Mouse (Mus musculus) testis, adult 2 months (tissue): ENCODE data around the gene Apbb1ip. TPM values are rescaled to one million over a fixed set of nuclear protein-coding genes. Genes with fewer than 3 reads are reported as not detected.
"Not testable (repeated sequence)": the region's sequence is repeated elsewhere in the genome, so short reads cannot be mapped to it uniquely, and the experiment has no call there.

Source experiments
- H3K27ac ChIP-seq: fragments of 200-500 bp; 2 replicates; pipeline ENCODE4 v1.5.1; 2012; ENCODE audit warnings: low read depth, low read length; ENCODE audit not compliant: control insufficient read depth, insufficient read depth
- H3K27me3 ChIP-seq: fragments of 200-500 bp; 2 replicates; pipeline ENCODE4 v1.6.1; 2012; ENCODE audit warnings: mild to moderate bottlenecking, low read length, moderate library complexity; ENCODE audit not compliant: control insufficient read depth, insufficient read depth
- H3K36me3 ChIP-seq: fragments of 200-500 bp; 2 replicates; pipeline ENCODE4 v1.6.1; 2012; ENCODE audit warnings: mild to moderate bottlenecking, low read length; ENCODE audit not compliant: control insufficient read depth, insufficient read depth
- H3K4me1 ChIP-seq: fragments of 200-500 bp; 2 replicates; pipeline ENCODE4 v1.6.1; 2012; ENCODE audit warnings: low read length; ENCODE audit not compliant: control insufficient read depth, insufficient read depth
- H3K4me3 ChIP-seq: fragments of 200-500 bp; 2 replicates; pipeline ENCODE4 v1.5.1; 2012; ENCODE audit warnings: low read depth, mild to moderate bottlenecking, low read length, moderate library complexity, mixed read lengths; ENCODE audit not compliant: control insufficient read depth
- CTCF ChIP-seq: fragments of 200-500 bp; IDR thresholded peaks from 2 replicates; pipeline ENCODE4 v1.5.1; 2012; ENCODE audit warnings: low read depth, mild to moderate bottlenecking, inconsistent platforms, low read length, moderate library complexity; ENCODE audit not compliant: control insufficient read depth, insufficient read depth, insufficient replicate concordance
- POLR2A ChIP-seq: fragments of 200-500 bp; IDR thresholded peaks from 2 replicates; pipeline ENCODE4 v1.6.1; 2012; ENCODE audit warnings: low read depth, mild to moderate bottlenecking, inconsistent platforms, low read length, moderate library complexity; ENCODE audit not compliant: control insufficient read depth
- polyA plus RNA-seq: library from polyadenylated mRNA; depleted of rRNA; stranded (reverse); fragments of >200 nt; gene quantifications from 2 replicates; pipeline ENCODE4 v1.2.3, GENCODE M21; 2012

Gene Apbb1ip
- polyA plus RNA-seq, 1 experiment, result 2.8 TPM

DNA sequence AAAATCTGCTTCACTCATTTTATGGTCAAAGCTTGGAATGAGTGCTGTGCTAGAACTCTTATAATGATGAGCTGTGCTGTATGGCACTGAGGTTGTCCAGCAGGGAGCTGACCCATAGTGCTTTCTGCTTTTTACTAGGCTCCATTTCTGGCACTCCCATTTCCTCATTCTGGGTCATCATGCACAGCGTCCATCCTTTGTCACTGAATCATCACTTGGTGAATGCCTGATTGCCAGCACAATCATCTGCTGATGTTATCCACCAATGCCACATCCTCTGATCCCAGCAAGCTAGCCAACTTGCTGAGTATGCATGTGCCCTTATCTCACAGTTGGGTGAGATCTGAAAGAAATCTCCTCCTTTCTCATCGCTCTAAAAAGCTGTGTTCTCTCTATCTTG is 48.4 kb downstream of the Apbb1ip start:
- no peaks in the 10 kb centered on the region for H3K36me3 ChIP-seq
- H3K27ac ChIP-seq, result no peak overlapping the region
- H3K27me3 ChIP-seq, result no peaks in the 10 kb centered on the region
- no peaks in the 10 kb centered on the region for H3K4me1 ChIP-seq
- no peak overlapping the region for H3K4me3 ChIP-seq
- TF ChIP-seq POLR2A (no peak), CTCF (no peak)

DNA sequence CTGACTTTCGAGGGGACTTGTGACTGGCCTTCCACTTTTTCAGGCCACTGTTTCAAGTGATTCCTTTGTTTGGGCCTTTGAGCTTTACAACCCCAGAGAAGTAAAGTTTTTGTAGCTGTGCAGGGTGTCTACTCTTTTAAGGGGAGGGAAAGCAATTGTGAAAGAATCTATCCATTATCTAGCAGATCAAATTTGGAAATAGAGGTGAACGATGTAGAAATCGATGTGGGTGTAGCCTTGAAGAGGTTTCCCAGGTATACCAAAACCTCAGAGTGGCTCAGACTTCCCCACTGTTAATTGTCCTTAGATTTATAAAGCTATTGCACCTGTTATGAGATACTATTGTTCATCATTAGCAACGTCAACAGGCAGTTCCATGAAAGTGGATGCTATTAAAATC is 71.6 kb downstream of the Apbb1ip start:
- no peaks in the 10 kb centered on the region for H3K36me3 ChIP-seq
- H3K4me1 ChIP-seq, result no peaks in the 10 kb centered on the region
- no peaks in the 10 kb centered on the region for H3K27me3 ChIP-seq
- TF ChIP-seq POLR2A (no peak), CTCF (no peak)
- H3K27ac ChIP-seq, result no peak overlapping the region
- no peak overlapping the region for H3K4me3 ChIP-seq

DNA sequence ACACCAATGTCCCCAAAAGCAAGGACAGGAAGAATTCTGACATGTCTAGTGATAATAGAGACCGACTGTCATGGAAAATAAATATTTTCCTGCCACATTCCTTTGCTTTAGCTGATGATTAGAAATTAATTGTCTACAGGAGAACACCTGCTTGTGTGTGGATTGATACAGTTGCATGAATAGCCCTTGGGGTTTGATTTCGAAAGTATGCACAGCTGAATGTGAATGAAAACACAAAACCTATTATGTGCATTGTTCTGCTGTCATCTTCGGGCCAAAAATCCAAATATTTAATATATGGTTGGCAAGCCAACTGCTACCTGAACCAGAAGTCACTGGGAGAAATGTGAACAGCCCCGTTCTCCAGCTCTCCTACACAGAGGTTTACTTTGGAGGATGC is 78.0 kb downstream of the Apbb1ip start:
- TF ChIP-seq CTCF (no peak), POLR2A (no peak)
- H3K36me3 ChIP-seq, result no peaks in the 10 kb centered on the region
- H3K27me3 ChIP-seq, result no peaks in the 10 kb centered on the region

GRCm38 (mm10) chr2:22857501-22857900 is 83.6 kb downstream of the Apbb1ip start:
- TF ChIP-seq POLR2A (no peak), CTCF (no peak)
- no peaks in the 10 kb centered on the region for H3K4me1 ChIP-seq
- H3K27me3 ChIP-seq, result no peaks in the 10 kb centered on the region

More for the DNA sequence above, 78.0 kb downstream of the Apbb1ip start:
- no peak overlapping the region for H3K4me3 ChIP-seq
- H3K4me1 ChIP-seq, result no peaks in the 10 kb centered on the region
- H3K27ac ChIP-seq, result no peak overlapping the region

GRCm38 (mm10) chr2:22862194-22862593 is 88.3 kb downstream of the Apbb1ip start:
- Histone ChIP-seq H3K4me3 (no peak overlapping the region), H3K27ac (no peak overlapping the region), H3K27me3 (no peaks in the 10 kb centered on the region), H3K36me3 (no peaks in the 10 kb centered on the region), H3K4me1 (no peaks in the 10 kb centered on the region)
- no peak for TF ChIP-seq CTCF
- no peak for TF ChIP-seq POLR2A

More at GRCm38 (mm10) chr2:22857501-22857900, 83.6 kb downstream of the Apbb1ip start:
- H3K36me3 ChIP-seq, result no peaks in the 10 kb centered on the region
- H3K27ac ChIP-seq, result no peak overlapping the region
- H3K4me3 ChIP-seq, result no peak overlapping the region

DNA sequence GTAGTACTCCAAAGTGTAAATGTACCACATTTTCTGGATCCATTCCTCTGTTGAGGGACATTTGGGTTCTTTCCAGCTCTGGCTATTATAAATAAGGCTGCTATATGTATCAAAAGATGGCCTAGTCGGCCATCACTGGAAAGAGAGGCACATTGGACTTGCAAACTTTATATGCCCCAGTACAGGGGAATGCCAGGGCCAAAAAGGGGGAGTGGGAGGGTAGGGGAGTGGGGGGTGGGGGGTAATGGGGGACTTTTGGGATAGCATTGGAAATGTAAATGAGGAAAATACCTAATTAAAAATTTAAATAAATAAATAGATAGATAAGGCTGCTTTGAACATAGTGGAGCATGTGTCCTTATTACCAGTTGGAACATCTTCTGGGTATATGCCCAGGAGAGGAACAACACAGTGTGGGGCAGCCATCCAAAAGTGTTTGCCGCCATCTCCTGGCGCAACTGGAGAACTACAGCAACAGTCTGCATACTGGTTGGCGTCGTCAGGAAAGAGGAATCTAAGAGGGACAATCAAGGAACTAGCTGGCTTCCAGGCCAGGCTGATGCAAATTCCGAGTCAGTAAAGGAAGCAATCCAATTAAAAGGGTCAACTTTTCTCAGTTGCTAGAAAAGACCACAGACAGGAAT is 90.6 kb downstream of the Apbb1ip start:
- not testable (repeated sequence) for H3K4me3 ChIP-seq, H3K36me3 ChIP-seq, H3K27ac ChIP-seq, H3K4me1 ChIP-seq, H3K27me3 ChIP-seq
- peak; percentile 81; the same call in 1 of the 2 replicates for TF ChIP-seq CTCF

DNA sequence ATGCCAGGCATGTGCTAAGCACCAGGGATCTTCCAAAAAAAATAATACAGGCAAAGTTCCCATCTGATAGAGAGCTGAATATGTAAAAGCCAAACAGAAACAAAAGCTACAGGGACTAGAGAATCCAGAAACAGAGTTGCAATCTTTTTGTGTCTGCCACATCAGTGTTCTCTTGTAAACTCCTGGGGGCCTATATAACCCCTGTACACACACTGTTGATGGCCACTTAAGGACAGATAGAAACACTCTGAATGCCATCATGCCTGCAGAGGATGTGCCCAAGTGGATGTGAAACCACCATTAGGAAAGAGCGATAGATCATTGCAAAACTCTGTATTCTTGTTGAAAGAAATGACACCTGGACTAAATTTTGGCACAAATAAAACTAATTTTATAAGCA is 91.9 kb downstream of the Apbb1ip start:
- Histone ChIP-seq H3K4me1 (no peaks in the 10 kb centered on the region), H3K27me3 (no peaks in the 10 kb centered on the region), H3K4me3 (no peak overlapping the region), H3K27ac (no peak overlapping the region), H3K36me3 (no peaks in the 10 kb centered on the region)
- TF ChIP-seq CTCF, result no peak
- TF ChIP-seq POLR2A, result no peak

DNA sequence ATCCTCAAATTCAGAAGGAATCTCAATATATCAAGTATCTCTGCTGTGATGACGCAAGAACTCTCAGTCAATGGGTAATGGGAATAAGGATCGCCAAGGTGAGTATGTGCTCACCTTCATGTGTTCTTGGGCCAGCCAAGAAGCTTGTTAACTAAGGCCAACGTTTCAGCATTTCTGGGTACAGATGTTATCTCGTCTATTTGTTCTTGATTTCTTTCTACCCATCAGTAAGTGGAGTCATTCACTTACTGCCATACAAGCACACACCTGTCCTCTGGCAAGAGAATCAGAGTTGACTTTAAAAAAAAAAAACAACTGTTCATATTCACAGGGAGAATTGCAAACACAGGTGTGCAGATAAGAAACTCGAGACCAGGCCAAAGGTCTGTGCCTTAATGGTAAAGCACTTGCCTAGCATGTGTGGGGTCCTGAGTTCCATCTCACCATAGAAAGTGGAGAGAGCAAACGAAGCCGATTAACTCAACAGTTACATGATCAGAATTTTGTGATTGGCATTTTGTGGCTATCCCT is 93.1 kb downstream of the Apbb1ip start:
- no peak overlapping the region for H3K4me3 ChIP-seq
- H3K36me3 ChIP-seq, result no peaks in the 10 kb centered on the region
- TF ChIP-seq POLR2A, result no peak
- no peaks in the 10 kb centered on the region for H3K4me1 ChIP-seq
- no peaks in the 10 kb centered on the region for H3K27me3 ChIP-seq
- no peak overlapping the region for H3K27ac ChIP-seq
